Mouse (Mus musculus): Measurements from ENCODE around the gene Gm5773. TPM values are rescaled to one million over a fixed set of nuclear protein-coding genes. Genes with fewer than 3 reads are reported as not detected.
"Not testable (repeated sequence)": the region's sequence is repeated elsewhere in the genome, so short reads cannot be mapped to it uniquely, and the experiment has no call there.

Gm5773 gene
- not detected in 2 replicates for total RNA-seq (2015)
- total RNA-seq (2017) = not detected in 2 replicates

- not testable (repeated sequence) for ATAC-seq (ENCODE audit: poor library complexity, severe bottlenecking)
Observed at GRCm38 (mm10) chr3:93772700-93773099, at the start of gene Gm5773. TSS of gene Gm5773 (plus strand) at chr3:93773000.

GRCm38 (mm10) chr3:93745475-93745874 is 27.3 kb upstream of the Gm5773 start:
- ATAC-seq (ENCODE audit: poor library complexity, severe bottlenecking) = not testable (repeated sequence)

- not testable (repeated sequence) for ATAC-seq (ENCODE audit: poor library complexity, severe bottlenecking)
Observed at GRCm38 (mm10) chr3:93754022-93754421, 18.8 kb upstream of the Gm5773 start.

- not testable (repeated sequence) for ATAC-seq (ENCODE audit: poor library complexity, severe bottlenecking)
Observed at GRCm38 (mm10) chr3:93796098-93796497, 23.3 kb downstream of the Gm5773 start, which contains the start of gene Tdpoz4. TSS of gene Tdpoz4 (plus strand) at chr3:93796398.

GRCm38 (mm10) chr3:93813341-93813740 is 40.5 kb downstream of the Gm5773 start:
- not testable (repeated sequence) for ATAC-seq (ENCODE audit: poor library complexity, severe bottlenecking)

Other genes starting within 250 kb of the Gm5773 start
- 967 and 993 TPM in 2 replicates for gene S100a10, start 217.9 kb upstream of the Gm5773 start, total RNA-seq (2015)
- 1,318 and 1,661 TPM in 2 replicates for gene S100a10, start 217.9 kb upstream of the Gm5773 start, total RNA-seq (2017)
- gene Tdpoz2, start 120.3 kb upstream of the Gm5773 start, total RNA-seq (2015) = not detected in 2 replicates
- gene Tdpoz2, start 120.3 kb upstream of the Gm5773 start, total RNA-seq (2017) = not detected in 2 replicates
- gene Tdpoz1, start 96.7 kb upstream of the Gm5773 start, total RNA-seq (2015) = not detected in 2 replicates
- not detected in 2 replicates for gene Tdpoz1, start 96.7 kb upstream of the Gm5773 start, total RNA-seq (2017)
- not detected in 2 replicates for gene Gm37596, start 79.9 kb upstream of the Gm5773 start, total RNA-seq (2015)
- gene Gm37596, start 79.9 kb upstream of the Gm5773 start, total RNA-seq (2017) = not detected in 2 replicates
- gene Tdpoz4, start 23.4 kb downstream of the Gm5773 start, total RNA-seq (2015) = not detected in 2 replicates
- gene Tdpoz4, start 23.4 kb downstream of the Gm5773 start, total RNA-seq (2017) = not detected in 2 replicates
- gene Tdpoz3, start 53.0 kb downstream of the Gm5773 start, total RNA-seq (2015) = not detected in 2 replicates
- gene Tdpoz3, start 53.0 kb downstream of the Gm5773 start, total RNA-seq (2017) = not detected in 2 replicates
- not detected in 2 replicates for gene Gm9117, start 170.5 kb downstream of the Gm5773 start, total RNA-seq (2015)
- gene Gm9117, start 170.5 kb downstream of the Gm5773 start, total RNA-seq (2017) = not detected in 2 replicates
- gene Tdpoz5, start 188.3 kb downstream of the Gm5773 start, total RNA-seq (2015) = not detected in 2 replicates
- gene Tdpoz5, start 188.3 kb downstream of the Gm5773 start, total RNA-seq (2017) = not detected in 2 replicates

Data from megakaryocyte, adult 5-6 weeks (primary cell).